Mouse (Mus musculus) right cerebral cortex, postnatal 36 days (tissue): Measurements from ENCODE around the gene 1110017D15Rik.
A peak's percentile ranks its signal among the peaks of the same experiment; 100 is the strongest.

Experiments used
- DNase-seq, 2 experiments: peaks; one replicate each; pipeline ENCODE4 v3.0.0; 2022; ENCODE audit warnings: low spot score in 2 of 2, mixed read lengths in 1 of 2

The 1110017D15Rik gene

DNA sequence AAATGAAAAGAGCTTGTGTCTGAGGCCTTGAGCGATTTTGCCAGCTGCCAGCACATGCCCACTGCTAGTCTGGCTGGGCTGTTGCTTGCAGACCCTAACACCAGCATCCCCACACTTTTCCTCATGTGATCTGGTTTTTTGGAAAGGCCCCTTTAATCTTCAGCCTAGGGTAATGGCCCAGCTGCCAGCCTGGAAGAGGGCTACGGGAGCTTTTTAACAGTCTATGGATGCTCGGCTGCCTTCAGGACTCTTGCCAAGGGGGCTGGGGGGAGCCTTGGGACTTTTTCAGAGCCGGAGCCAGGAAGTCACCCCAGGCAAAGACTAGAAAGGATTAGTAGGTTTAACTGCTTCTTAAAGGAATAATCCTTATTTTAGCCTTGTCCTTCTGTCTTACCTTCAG, 3.8 kb downstream of the 1110017D15Rik start:
- DNase-seq, result no peak

DNA sequence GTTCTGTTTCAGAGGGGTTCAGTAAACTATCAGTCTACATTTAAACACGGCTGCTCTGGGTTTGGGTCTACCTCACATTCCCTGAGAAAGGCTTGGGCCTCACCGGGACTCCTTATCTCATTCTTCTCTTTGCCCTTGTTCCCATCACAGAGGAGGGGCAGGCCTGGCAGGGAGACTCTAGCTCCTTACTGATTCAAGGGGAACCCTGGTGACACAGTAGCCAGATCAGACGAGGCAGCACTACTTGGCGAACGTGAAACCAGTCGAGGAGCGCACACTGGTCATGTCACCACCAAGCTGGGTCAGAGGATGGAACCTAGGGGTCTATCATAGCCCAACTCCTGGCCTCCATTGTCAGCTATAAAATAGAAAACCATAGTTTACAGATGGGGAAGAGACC, 9.1 kb downstream of the 1110017D15Rik start:
- DNase-seq, result no peak

DNA sequence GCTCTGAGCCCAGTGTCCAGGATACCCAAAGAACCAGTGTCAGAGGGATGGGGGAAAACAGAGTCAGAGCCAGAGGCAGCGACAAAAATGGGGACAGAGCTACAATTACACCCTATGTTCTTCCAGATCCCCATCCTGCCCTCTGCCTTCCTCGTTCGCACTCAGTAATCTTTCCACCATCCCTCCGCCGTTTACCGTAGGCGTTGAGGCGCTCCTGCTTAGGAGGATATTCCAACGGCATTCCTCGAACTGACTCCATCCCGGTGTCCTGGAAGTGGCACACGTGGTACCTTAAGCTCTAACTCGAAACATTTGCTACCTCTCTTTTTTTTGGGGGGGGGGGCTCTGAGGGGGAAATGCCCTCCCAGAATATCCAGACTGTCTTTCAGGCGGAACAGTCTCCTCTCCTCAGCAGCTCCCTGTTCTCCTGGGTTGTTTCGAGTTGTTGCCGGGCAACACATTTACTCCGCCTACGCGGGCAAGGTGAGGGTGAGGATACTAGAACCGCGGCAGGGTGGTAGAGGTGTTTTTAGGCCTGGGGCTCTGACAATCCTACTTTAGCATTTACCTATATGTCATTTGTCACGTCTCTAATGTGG, 9.7 kb downstream of the 1110017D15Rik start:
- DNase-seq, result no peak

DNA sequence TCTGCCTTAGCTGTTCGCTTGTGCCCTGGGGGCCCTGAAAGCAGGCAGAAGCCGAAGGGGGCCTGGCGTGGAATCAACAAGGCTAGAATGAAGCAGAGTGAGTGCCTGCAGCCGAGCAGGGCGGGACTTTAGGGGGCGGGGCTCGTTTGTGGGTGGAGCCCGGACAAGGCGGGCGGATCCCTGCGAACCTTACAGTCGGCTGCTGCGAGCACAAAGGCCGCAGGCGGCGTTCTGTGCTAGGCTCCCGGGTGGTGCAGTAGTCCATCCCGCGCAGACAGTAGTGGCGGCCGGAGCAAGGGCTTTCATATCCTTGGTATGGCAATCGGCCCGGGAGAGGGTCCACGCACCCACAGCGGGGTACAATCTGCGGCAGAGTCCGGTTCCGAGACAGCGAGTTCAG, 10.2 kb downstream of the 1110017D15Rik start:
- peak; percentile 75 to 76 for DNase-seq

DNA sequence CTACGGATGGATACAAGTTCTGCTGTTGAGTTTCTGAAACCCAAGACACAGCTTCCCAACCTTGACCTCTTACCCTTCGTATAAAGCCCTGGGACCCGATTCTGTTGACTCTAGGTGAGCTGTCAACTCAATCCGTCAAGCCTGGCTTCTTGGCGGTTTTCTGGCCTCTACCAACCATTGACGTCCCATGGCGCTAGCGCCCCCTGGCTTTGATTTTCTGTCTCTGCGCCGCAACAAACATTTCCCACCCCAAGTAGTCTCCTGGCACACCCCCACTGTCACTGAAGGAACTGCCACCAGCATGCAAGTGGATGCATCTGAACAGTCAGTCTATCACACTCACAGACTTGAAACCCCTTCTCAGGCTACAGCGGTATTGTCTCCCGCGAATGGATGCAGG, 11.0 kb downstream of the 1110017D15Rik start:
- no peak for DNase-seq

DNA sequence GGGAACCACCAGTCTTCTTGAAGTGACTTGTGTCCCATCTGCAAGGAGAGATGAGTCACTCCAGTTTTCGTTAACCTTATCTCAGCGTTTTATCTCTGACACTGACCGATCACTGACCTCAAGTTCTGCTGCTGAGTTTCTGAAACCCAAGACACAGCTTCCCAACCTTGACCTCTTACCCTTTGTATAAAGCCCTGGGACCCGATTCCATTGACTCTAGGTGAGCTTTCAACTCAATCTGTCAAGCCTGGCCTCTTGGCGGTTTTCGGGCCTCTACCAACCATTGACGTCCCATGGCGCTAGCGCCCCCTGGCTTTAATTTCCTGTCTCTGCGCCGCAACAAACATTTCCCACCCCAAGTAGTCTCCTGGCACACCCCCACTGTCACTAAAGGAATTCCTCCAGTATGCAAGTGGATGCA, 12.0 kb downstream of the 1110017D15Rik start:
- DNase-seq, result no peak

DNA sequence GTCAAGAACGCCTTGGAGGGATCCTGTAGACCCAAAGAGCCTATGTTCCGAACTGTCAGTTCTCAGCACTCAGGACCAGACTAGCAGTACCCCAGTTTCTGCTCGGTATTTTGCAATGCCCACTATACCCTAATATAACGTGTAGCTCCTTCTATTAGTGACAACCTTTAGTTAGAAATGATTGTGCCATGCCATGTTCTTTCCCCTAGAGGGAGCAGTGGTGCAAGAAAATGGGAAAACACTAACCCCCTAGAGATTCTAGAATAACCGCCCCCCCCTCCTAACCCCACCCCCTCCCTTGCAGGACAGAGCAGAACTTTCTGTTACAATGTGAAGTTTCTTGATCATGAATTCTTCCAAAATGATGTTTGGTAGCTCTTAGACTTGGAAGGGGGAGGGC, 12.8 kb downstream of the 1110017D15Rik start:
- no peak for DNase-seq

DNA sequence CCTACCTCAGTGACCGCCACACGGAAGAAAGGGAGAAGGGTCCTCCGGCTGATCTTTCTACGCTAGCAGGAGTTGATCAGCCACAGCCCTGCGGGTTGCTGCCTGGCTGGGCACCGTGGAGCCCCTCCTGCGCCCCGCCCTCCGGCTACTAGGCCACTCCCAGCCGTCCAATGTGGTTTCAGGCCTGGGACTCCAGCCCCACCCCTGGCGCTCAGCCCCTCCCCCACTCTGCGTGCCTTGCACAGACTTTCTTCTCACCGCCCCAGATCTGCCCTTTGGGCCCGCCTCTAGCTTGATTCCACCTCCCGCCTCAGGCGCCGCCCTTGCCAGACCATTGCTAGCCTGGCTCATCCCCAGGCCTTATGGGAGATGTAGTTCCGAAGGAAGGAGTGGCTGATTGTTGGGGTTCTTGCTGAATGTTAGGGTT, 14.1 kb downstream of the 1110017D15Rik start, which contains the start of gene AI464131:
Gene AI464131 (minus strand): TSS at position 91 of the 427 bp plus-strand sequence.
- peak; percentile 91 to 93 for DNase-seq

DNA sequence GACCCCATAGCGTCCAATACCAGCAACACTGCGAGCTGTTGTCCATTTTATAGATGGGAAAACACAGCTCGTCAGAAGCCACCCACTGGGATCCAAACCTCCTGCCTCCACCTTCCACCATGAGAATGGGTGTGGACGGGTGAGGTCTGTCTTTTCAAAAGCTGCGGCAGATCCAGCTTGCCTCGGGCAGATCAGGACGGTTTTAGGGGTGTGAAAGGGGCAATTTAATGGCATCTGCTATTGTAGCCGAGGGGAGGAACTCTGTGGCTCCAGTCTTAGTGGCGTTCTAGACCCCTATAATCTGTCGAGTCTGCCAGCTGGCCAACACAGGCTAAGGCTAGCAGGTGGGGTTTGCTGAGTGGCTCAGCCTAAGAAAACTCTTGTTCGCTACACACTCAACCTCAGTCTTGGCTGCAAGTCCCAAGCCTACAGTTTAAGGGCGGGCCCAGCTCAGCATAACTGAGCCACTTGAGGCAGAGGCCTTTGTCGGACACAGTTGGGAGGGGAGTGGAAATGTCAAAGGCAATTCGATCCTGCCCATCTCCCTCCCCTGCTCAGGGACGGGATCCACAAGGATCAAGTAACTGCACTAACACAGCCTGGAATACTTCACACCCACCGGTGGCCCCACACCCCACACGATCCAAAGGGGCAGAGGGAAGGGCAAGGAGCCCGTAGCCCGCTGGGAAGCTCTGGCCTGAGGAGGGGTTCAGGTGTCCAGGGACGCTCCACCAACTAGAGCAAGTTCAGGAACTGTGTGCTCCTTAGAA, 14.8 kb downstream of the 1110017D15Rik start:
- DNase-seq, result no peak

DNA sequence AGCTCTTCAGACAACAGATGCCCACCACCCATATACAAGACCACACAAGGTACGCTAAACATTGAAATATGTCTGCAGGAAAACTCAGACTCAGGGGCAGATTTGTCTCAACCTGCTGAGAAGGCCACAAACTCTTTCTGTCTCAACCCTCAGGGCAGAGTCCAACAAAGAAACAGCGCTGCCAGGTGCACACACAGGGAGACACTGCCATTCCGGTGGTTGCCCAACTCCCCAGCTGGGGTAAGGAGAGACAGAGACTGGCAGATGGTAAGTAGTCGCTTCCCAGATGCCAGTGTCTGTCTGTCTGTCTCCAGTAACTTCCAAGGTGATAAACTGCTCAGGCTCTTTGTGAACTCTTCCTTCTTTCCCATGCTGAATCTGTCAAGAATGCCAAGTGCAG, 16.3 kb downstream of the 1110017D15Rik start:
- no peak for DNase-seq

DNA sequence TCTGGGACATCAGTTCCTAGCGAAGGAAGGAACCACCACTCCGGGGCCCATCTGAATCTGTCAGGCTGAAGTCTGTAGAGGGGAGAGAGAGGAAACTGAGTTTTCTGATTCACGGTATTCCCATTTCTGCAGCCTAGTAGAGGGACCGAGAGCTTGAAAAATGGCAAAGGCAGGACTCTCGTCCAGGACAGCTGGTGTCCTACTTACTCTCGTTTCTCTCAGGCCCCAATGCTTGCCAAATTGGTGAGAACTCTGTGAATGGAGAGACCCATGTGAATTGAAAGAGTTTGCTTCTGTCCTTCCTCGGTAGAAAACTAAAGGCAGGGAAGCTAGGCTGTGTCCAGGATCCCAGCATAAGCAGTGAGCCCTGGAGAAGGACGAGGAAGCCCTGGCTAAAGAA, 17.5 kb downstream of the 1110017D15Rik start:
- no peak for DNase-seq

DNA sequence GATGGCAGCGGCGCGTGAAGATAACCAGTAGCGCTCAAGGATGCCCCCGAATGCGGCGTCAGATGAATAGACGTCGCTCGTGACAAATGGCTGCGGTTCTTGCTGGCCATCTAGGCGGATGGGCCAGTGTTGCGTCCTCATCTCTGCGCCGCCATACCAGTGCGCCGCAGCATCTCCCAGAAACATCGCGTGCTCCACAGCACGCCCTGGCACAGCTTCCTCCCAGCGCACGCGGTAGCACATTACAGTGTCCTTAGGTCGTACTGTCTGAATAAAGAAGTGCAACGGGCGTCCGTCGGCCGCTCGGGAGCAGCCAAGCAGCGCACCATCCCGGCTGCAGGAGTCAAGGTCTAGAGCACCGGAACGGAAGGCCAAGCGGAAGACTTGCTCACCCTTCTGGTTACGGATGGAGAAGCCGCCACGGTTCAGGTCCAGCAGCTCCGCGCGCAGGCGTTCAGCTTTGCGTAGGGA, 18.2 kb downstream of the 1110017D15Rik start:
- DNase-seq, result no peak

DNA sequence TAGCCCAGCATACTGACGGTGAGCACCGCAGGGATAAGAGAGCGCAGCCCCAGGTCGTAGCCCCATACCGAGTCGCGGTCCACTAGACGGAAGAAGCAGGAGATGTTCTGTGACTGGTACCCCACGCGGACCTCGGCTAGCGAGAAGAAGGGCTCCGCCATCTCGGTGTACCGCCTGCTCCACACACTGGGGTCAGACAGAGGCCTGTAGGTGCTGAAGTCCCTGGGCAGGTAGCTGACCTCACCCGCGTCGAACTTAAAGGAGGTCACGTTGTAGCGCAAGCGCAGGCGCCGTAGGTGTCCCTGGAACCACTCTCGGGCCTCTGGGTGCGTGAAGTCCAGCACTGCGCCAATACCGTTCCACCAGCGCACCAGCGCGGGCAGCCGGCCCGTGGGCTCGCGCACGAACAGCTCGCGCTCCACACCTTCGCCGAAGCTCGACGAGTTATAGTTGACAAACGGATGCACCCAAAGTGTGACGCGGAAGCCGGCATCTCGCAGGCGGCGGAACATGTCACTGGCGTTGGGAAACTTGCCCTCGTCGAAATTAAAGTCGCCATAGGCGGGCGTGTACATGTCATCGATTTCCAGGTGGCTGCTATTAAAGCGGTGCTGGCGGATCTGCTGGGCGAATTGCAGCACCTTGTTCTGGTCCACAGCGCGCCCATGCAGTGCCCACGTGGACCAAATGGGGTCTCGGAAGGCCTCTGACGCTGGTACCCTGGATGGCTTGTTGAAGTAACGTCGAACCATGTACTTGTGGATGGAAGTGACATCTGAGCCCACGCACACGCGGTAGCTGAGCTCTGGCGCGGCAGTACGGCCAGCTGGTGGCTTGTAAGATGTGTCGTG, 18.9 kb downstream of the 1110017D15Rik start:
- no peak for DNase-seq

DNA sequence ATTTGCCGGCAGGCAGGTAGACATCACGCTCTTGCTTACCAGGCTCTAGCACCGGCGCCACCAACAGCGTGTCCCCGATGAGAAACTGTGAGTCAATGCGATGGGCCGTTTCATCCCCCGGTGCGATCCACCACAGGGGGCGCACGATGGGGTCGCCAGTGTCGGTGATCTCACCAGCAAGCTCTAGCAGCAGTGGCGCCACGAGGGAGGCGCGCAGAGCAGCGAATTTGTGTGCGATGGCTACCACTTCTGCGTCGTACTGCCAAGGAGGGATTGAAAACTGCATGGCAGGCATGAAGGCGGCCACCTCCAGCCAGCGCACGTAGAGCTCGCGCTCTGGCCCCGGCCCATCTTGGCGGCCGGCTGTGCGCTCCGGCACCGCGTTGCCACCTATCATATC, 19.6 kb downstream of the 1110017D15Rik start:
- DNase-seq, result no peak

DNA sequence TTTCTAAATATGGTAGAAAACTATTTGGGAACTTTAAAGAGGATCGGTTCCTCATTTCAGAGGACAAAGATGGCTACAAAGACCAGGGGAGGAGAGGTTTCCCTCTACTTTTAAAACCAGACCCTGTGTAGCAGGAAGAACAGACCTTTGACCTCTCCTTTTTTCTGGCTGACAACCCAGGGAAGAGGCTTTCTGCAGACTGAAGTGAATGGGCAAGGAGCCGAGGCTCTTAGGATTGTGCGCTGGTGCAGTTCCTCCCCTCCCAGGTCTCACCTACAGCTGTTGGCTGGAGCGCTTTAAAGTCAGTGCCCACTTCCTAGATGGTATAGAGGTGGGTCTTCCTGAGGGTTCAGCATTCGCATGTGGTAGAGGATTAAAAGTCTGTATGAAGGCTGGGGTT, 20.1 kb downstream of the 1110017D15Rik start:
- no peak for DNase-seq

DNA sequence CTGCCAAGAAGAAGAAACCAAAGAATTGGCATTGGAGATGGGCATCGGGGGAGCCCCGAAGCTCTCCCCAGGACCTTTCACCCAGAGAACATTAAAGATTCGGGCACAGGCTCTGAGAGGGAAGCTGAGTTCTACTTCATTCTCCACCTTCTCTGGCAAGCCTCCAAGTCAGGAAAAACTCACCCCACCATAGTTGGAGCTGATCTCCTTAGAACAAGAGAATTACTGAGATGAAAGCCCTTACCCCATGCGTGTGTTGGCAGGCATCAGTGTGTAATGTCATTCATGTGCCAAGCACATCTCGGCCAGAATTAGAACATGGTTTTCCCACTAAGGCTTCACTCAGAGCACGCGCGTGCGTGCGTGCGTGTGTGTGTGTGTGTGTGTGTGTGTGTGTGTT, 21.3 kb downstream of the 1110017D15Rik start:
- no peak for DNase-seq

DNA sequence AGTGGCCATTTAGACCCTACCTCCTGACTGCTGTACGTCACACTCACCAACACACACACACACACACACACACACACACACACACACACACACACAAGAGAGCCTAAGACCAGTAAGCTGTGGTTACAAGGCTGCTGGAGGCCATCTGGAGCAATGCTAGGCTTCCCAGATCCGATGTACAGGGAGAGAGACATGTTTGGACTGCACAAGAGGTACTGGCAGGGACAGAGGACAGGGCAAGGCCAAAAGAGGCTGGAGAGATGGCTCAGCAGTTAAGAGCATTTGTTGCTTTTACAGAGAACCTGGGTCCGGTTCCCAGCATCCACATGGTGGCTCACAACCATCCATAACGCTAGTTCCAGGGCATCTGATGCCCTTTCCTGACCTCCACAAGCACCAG, 22.1 kb downstream of the 1110017D15Rik start:
- DNase-seq, result no peak

DNA sequence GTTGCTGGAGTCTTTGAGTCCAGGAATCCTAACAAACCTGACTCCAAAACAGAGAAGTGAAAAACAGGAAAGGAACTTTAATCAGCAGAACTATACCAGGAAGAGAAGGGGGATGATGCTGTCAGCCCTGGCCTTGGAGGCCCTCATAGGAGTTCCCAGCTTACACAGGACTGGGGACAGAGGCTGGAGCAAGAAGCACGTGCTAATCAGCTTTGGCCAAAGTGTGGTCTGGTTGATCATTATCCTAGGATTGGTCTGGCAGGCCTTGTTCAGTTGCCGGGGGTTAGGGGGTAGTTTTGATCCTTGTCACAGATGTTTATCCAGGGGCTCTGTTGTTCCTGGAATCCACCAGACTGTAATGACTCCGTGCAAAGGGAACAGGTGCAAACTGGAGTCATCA, 22.8 kb downstream of the 1110017D15Rik start:
- DNase-seq, result no peak

DNA sequence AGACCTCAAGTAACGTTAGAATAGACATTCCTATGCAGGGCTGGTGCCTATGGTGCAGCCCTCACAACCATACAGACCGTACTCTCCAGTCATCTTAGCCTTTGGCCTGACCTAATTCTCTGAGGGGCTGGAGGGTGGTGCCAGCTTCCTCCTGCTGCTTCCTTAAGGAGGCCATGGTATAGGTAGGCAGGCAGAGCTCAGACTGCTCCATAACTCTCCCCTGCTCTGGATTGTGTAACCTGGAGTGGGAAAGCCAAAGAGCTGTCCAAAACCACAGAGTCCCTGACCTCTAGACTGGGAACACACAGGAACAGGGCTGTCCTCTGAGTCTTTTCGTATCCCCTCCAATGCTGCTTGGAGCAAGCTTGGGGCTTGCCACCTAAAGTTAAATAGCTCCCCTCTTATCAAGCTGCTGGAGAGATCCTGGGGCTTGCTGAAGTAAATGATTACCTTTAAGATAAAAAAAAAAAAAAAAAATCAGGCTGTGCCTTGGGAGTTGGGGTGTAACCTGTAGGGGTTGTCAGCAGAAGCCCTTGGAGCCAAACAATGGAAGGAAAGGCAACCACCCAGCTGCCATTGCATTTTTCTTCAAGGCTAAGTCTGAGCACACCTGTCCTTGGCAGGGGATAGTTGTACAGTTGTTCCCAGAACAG, 23.5 kb downstream of the 1110017D15Rik start:
- no peak for DNase-seq

DNA sequence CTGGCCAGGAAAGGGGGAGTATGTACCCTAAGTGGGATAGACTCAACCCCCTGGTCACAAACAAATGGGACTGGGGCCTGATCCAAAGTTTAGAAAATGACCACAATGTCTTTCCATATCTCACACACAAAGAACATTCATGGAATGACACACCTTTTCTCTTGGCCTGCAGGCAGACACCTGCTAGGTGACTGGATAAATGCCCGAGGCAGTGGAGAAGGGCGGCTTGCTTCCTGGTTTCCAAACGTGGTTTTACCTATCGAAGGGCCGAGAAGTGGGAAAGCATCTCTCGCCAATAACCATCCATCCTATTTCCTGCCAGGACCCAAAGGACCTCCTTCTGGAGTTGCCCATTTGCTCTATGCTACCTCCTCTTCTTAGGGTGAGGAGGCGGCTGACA, 24.2 kb downstream of the 1110017D15Rik start:
- DNase-seq, result no peak

DNA sequence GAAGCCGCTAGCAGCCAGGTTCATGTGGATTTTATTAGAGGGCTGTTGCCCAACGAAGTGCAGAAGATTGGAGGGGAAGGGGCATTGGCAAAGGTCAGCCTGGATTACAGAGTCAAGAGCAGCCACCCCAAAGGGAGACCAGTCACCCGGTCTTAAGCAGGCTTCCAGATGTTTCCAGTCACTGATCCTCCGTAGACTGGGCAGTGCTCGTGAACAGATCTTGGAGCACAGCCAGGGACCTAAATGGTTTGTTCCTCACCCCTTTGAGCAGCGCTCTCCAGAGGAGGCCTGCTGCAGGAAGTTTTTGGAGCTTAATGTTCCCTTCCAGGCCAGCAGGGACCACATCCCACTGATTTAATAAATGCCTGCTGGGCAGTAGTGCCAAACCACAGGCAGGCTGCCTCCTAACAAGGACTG, 35.5 kb downstream of the 1110017D15Rik start:
- no peak for DNase-seq

DNA sequence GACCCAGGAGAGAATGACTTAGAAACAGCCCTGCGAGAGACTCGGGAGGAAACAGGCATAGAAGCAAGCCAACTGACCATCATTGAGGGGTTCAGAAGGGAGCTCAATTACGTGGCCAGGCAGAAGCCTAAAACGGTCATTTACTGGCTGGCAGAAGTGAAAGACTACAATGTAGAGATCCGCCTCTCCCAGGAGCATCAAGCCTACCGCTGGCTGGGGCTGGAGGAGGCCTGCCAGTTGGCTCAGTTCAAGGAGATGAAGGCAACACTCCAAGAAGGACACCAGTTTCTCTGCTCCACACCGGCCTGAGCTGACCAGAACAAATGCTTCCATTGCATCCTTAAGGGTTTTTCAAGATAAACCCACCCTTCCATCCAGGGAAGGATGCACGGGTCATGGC, 36.9 kb downstream of the 1110017D15Rik start:
- no peak for DNase-seq
